Mouse (Mus musculus): ENCODE data around the gene Gdf9. TPM values are rescaled to one million over a fixed set of nuclear protein-coding genes. Genes with fewer than 3 reads are reported as not detected.

Gdf9 gene
- polyA plus RNA-seq, 1 experiment, result 10.1 TPM

GRCm38 (mm10) chr11:53443861-53444260 is 13.0 kb downstream of the Gdf9 start:
- peak; percentile 17; the same call in 1 of the 2 replicates for TF ChIP-seq CTCF (IDR thresholded peaks at IDR 0.05; ENCODE audit: control insufficient read depth, insufficient read depth, insufficient replicate concordance, low read depth, low read length)
- TF ChIP-seq POLR2A (IDR thresholded peaks at IDR 0.05; ENCODE audit: control insufficient read depth, low read depth, low read length), result no peak
- no peak overlapping the region for H3K27ac ChIP-seq (ENCODE audit: control insufficient read depth, insufficient read depth, low read depth, low read length)
- no peaks in the 10 kb centered on the region for H3K27me3 ChIP-seq (ENCODE audit: control insufficient read depth, insufficient read depth, low read length)
- no peaks in the 10 kb centered on the region for H3K36me3 ChIP-seq (ENCODE audit: control insufficient read depth, insufficient read depth, low read length)
- H3K4me3 ChIP-seq (ENCODE audit: control insufficient read depth, low read depth, low read length), result no peak overlapping the region
- no peaks in the 10 kb centered on the region for H3K4me1 ChIP-seq (ENCODE audit: control insufficient read depth, insufficient read depth, low read length)

- Histone ChIP-seq H3K27me3 (ENCODE audit: control insufficient read depth, insufficient read depth, low read length) (no peaks in the 10 kb centered on the region), H3K27ac (ENCODE audit: control insufficient read depth, insufficient read depth, low read depth, low read length) (no peak overlapping the region; the same call in 1 of the 2 replicates), H3K36me3 (ENCODE audit: control insufficient read depth, insufficient read depth, low read length) (no peaks in the 10 kb centered on the region), H3K4me3 (ENCODE audit: control insufficient read depth, low read depth, low read length) (no peak overlapping the region), H3K4me1 (ENCODE audit: control insufficient read depth, insufficient read depth, low read length) (no peaks in the 10 kb centered on the region)
- TF ChIP-seq POLR2A (IDR thresholded peaks at IDR 0.05; ENCODE audit: control insufficient read depth, low read depth, low read length) (no peak), CTCF (IDR thresholded peaks at IDR 0.05; ENCODE audit: control insufficient read depth, insufficient read depth, insufficient replicate concordance, low read depth, low read length) (no peak)
These were observed 14.7 kb downstream of the Gdf9 start for GRCm38 (mm10) chr11:53445562-53445961.

- Histone ChIP-seq H3K4me1 (ENCODE audit: control insufficient read depth, insufficient read depth, low read length) (no peaks in the 10 kb centered on the region), H3K4me3 (ENCODE audit: control insufficient read depth, low read depth, low read length) (no peak overlapping the region), H3K27me3 (ENCODE audit: control insufficient read depth, insufficient read depth, low read length) (no peaks in the 10 kb centered on the region), H3K27ac (ENCODE audit: control insufficient read depth, insufficient read depth, low read depth, low read length) (peak overlapping the region; percentile 39; the same call in 1 of the 2 replicates), H3K36me3 (ENCODE audit: control insufficient read depth, insufficient read depth, low read length) (no peaks in the 10 kb centered on the region)
- TF ChIP-seq CTCF (IDR thresholded peaks at IDR 0.05; ENCODE audit: control insufficient read depth, insufficient read depth, insufficient replicate concordance, low read depth, low read length), result no peak
- no peak for TF ChIP-seq POLR2A (IDR thresholded peaks at IDR 0.05; ENCODE audit: control insufficient read depth, low read depth, low read length)
These were observed 15.4 kb downstream of the Gdf9 start for GRCm38 (mm10) chr11:53446183-53446582.

GRCm38 (mm10) chr11:53447996-53448395 is 17.2 kb downstream of the Gdf9 start:
- no peak overlapping the region for H3K4me3 ChIP-seq (ENCODE audit: control insufficient read depth, low read depth, low read length)
- no peaks in the 10 kb centered on the region for H3K4me1 ChIP-seq (ENCODE audit: control insufficient read depth, insufficient read depth, low read length)
- H3K36me3 ChIP-seq (ENCODE audit: control insufficient read depth, insufficient read depth, low read length), result no peaks in the 10 kb centered on the region
- no peak for TF ChIP-seq POLR2A (IDR thresholded peaks at IDR 0.05; ENCODE audit: control insufficient read depth, low read depth, low read length)
- TF ChIP-seq CTCF (IDR thresholded peaks at IDR 0.05; ENCODE audit: control insufficient read depth, insufficient read depth, insufficient replicate concordance, low read depth, low read length), result no peak
- no peaks in the 10 kb centered on the region for H3K27me3 ChIP-seq (ENCODE audit: control insufficient read depth, insufficient read depth, low read length)
- no peak overlapping the region for H3K27ac ChIP-seq (ENCODE audit: control insufficient read depth, insufficient read depth, low read depth, low read length)

- Histone ChIP-seq H3K36me3 (ENCODE audit: control insufficient read depth, insufficient read depth, low read length) (no peaks in the 10 kb centered on the region), H3K27me3 (ENCODE audit: control insufficient read depth, insufficient read depth, low read length) (no peaks in the 10 kb centered on the region), H3K4me1 (ENCODE audit: control insufficient read depth, insufficient read depth, low read length) (no peaks in the 10 kb centered on the region), H3K27ac (ENCODE audit: control insufficient read depth, insufficient read depth, low read depth, low read length) (no peak overlapping the region), H3K4me3 (ENCODE audit: control insufficient read depth, low read depth, low read length) (no peak overlapping the region)
- no peak for TF ChIP-seq CTCF (IDR thresholded peaks at IDR 0.05; ENCODE audit: control insufficient read depth, insufficient read depth, insufficient replicate concordance, low read depth, low read length)
- no peak for TF ChIP-seq POLR2A (IDR thresholded peaks at IDR 0.05; ENCODE audit: control insufficient read depth, low read depth, low read length)
These were observed 17.7 kb downstream of the Gdf9 start for GRCm38 (mm10) chr11:53448529-53448928.

GRCm38 (mm10) chr11:53450070-53450705 is 19.4 kb downstream of the Gdf9 start:
- Histone ChIP-seq H3K4me1 (ENCODE audit: control insufficient read depth, insufficient read depth, low read length) (no peaks in the 10 kb centered on the region), H3K27ac (ENCODE audit: control insufficient read depth, insufficient read depth, low read depth, low read length) (no peak overlapping the region), H3K27me3 (ENCODE audit: control insufficient read depth, insufficient read depth, low read length) (no peaks in the 10 kb centered on the region), H3K36me3 (ENCODE audit: control insufficient read depth, insufficient read depth, low read length) (no peaks in the 10 kb centered on the region), H3K4me3 (ENCODE audit: control insufficient read depth, low read depth, low read length) (no peak overlapping the region)
- TF ChIP-seq POLR2A (IDR thresholded peaks at IDR 0.05; ENCODE audit: control insufficient read depth, low read depth, low read length) (no peak), CTCF (IDR thresholded peaks at IDR 0.05; ENCODE audit: control insufficient read depth, insufficient read depth, insufficient replicate concordance, low read depth, low read length) (no peak)

- H3K27ac ChIP-seq (ENCODE audit: control insufficient read depth, insufficient read depth, low read depth, low read length), result no peak overlapping the region
- TF ChIP-seq CTCF (IDR thresholded peaks at IDR 0.05; ENCODE audit: control insufficient read depth, insufficient read depth, insufficient replicate concordance, low read depth, low read length) (no peak), POLR2A (IDR thresholded peaks at IDR 0.05; ENCODE audit: control insufficient read depth, low read depth, low read length) (no peak)
- no peaks in the 10 kb centered on the region for H3K36me3 ChIP-seq (ENCODE audit: control insufficient read depth, insufficient read depth, low read length)
- no peak overlapping the region for H3K4me3 ChIP-seq (ENCODE audit: control insufficient read depth, low read depth, low read length)
- H3K4me1 ChIP-seq (ENCODE audit: control insufficient read depth, insufficient read depth, low read length), result no peaks in the 10 kb centered on the region
- no peaks in the 10 kb centered on the region for H3K27me3 ChIP-seq (ENCODE audit: control insufficient read depth, insufficient read depth, low read length)
These were observed 20.5 kb downstream of the Gdf9 start for GRCm38 (mm10) chr11:53451361-53451760.
